Mouse (Mus musculus) hindbrain, embryonic 11.5 days (tissue): ENCODE measurements at regions not wholly inside any gene's neighbourhood (a gene's known extent, or its start where the extent isn't known, plus 50 kb on each side); places are given as distances from the start of the nearest gene placed in this dataset.

Experiments
- ATAC-seq: fragments of 200-750 bp; cut with Nextera tagmentation; 2 replicates; pipeline ENCODE4 v1.8.0; 2017; ENCODE audit warnings: mild to moderate bottlenecking, moderate TSS enrichment, moderate library complexity; ENCODE audit not compliant: low FRiP score
- DNase-seq: peaks from one replicate; pipeline ENCODE4 v3.0.0-alpha.2; 2015; ENCODE audit warnings: low spot score
- H3K27ac ChIP-seq: fragments of 300-500 bp; sonication (generic); 2 replicates; pipeline ENCODE4 v1.5.1; 2014; ENCODE audit warnings: mild to moderate bottlenecking, low read depth, low read length
- H3K27me3 ChIP-seq: fragments of 300-500 bp; sonication (generic); 2 replicates; pipeline ENCODE4 v1.6.1; 2014; ENCODE audit warnings: mild to moderate bottlenecking, low read length, moderate library complexity, mixed read lengths; ENCODE audit not compliant: control insufficient read depth, insufficient read depth
- H3K36me3 ChIP-seq: fragments of 300-500 bp; sonication (generic); 2 replicates; pipeline ENCODE4 v1.6.1; 2014; ENCODE audit warnings: mild to moderate bottlenecking, low read length, moderate library complexity, mixed read lengths; ENCODE audit not compliant: control insufficient read depth, insufficient read depth
- H3K4me1 ChIP-seq: fragments of 300-500 bp; sonication (generic); replicated peaks from 2 replicates; pipeline ENCODE4 v1.6.1; 2014; ENCODE audit warnings: low read length, mixed read lengths; ENCODE audit not compliant: control insufficient read depth, insufficient read depth
- H3K4me2 ChIP-seq: fragments of 300-500 bp; sonication (generic); replicated peaks from 2 replicates; pipeline ENCODE4 v1.6.1; 2014; ENCODE audit warnings: mild to moderate bottlenecking, low read depth, low read length
- H3K4me3 ChIP-seq: fragments of 300-500 bp; sonication (generic); 2 replicates; pipeline ENCODE4 v1.5.1; 2014; ENCODE audit warnings: low read depth, low read length
- H3K9ac ChIP-seq: fragments of 300-500 bp; sonication (generic); 2 replicates; pipeline ENCODE4 v1.6.1; 2014; ENCODE audit warnings: low read depth, low read length
- H3K9me3 ChIP-seq: fragments of 300-500 bp; sonication (generic); 2 replicates; pipeline ENCODE4 v1.6.1; 2016; ENCODE audit warnings: low read length; ENCODE audit not compliant: control insufficient read depth
- WGBS: fragments of 180-500 bp; shearing (Covaris S2); extraction: QIAGEN DNeasy Blood & Tissue Kit; methylation state at CpG from one replicate; pipeline ENCODE4 v1.1.7; 2014; 5-methylcytosine and 5-hydroxymethylcytosine counted together

- H3K9me3 ChIP-seq: no peaks in the 10 kb centered on the region
- H3K36me3 ChIP-seq: no peaks in the 10 kb centered on the region
- no peak overlapping the region for H3K27ac ChIP-seq
- H3K4me3 ChIP-seq: no peak overlapping the region
- WGBS: 81% methylated on average over 3 of the region's 3 CpGs
- no peaks in the 10 kb centered on the region for H3K4me1 ChIP-seq
- no peaks in the 10 kb centered on the region for H3K27me3 ChIP-seq
- DNase-seq: no peak
- H3K4me2 ChIP-seq: no peak overlapping the region
- ATAC-seq: no peak
- no peak overlapping the region for H3K9ac ChIP-seq
Measured at GRCm38 (mm10) chr10:14267641-14268040, 277.8 kb downstream of the Adgrg6 start.

GRCm38 (mm10) chr10:14239670-14240069 is 273.8 kb downstream of the Hivep2 start:
- Histone ChIP-seq H3K4me1 (no peaks in the 10 kb centered on the region), H3K4me3 (no peak overlapping the region), H3K27me3 (no peaks in the 10 kb centered on the region), H3K9me3 (no peaks in the 10 kb centered on the region), H3K4me2 (no peak overlapping the region), H3K9ac (no peak overlapping the region), H3K27ac (no peak overlapping the region), H3K36me3 (no peaks in the 10 kb centered on the region)
- DNase-seq: no peak
- WGBS: 88% methylated on average over 8 of the region's 8 CpGs
- ATAC-seq: no peak

- WGBS: 79% methylated on average over 10 of the region's 10 CpGs
- Histone ChIP-seq H3K27ac (no peak overlapping the region), H3K9ac (no peak overlapping the region), H3K27me3 (no peaks in the 10 kb centered on the region), H3K4me1 (no peaks in the 10 kb centered on the region), H3K36me3 (no peaks in the 10 kb centered on the region), H3K4me2 (no peak overlapping the region), H3K4me3 (no peak overlapping the region), H3K9me3 (no peaks in the 10 kb centered on the region)
- ATAC-seq (no peak), DNase-seq (no peak)
Measured at GRCm38 (mm10) chr10:14234896-14235604, 269.2 kb downstream of the Hivep2 start.

GRCm38 (mm10) chr10:14234005-14234602 is 268.2 kb downstream of the Hivep2 start:
- Histone ChIP-seq H3K4me1 (no peaks in the 10 kb centered on the region), H3K36me3 (no peaks in the 10 kb centered on the region), H3K9ac (no peak overlapping the region), H3K4me3 (no peak overlapping the region), H3K27me3 (no peaks in the 10 kb centered on the region), H3K4me2 (no peak overlapping the region), H3K9me3 (no peaks in the 10 kb centered on the region), H3K27ac (no peak overlapping the region)
- DNase-seq (no peak), ATAC-seq (no peak)
- 71% methylated on average over 5 of the region's 5 CpGs for WGBS

DNA sequence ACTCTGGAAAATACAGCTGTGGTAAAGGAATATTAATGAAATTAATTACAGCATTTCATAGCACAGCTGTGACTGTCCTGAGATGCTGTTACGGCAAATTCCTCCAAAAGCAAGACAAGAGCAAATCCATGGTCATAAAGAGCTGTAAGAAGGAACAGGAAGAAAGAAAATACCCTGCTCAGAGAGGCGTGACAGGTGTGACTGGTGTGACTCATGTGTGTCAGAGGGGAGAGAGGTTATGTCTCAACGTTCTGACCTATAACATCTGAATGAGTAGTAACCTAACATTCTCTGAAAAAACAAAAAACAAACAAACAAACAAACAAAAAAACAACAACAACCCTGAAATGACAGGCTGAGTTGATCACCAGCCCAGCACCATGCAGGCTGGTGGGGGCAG is 267.5 kb downstream of the Hivep2 start:
- H3K27ac ChIP-seq: no peak overlapping the region
- no peak overlapping the region for H3K4me3 ChIP-seq
- ATAC-seq: no peak
- no peak overlapping the region for H3K4me2 ChIP-seq
- DNase-seq: no peak
- H3K27me3 ChIP-seq: no peaks in the 10 kb centered on the region
- no peaks in the 10 kb centered on the region for H3K4me1 ChIP-seq
- WGBS: 70% methylated on average over 3 of the region's 3 CpGs
- H3K36me3 ChIP-seq: no peaks in the 10 kb centered on the region
- H3K9me3 ChIP-seq: no peaks in the 10 kb centered on the region
- H3K9ac ChIP-seq: no peak overlapping the region

DNA sequence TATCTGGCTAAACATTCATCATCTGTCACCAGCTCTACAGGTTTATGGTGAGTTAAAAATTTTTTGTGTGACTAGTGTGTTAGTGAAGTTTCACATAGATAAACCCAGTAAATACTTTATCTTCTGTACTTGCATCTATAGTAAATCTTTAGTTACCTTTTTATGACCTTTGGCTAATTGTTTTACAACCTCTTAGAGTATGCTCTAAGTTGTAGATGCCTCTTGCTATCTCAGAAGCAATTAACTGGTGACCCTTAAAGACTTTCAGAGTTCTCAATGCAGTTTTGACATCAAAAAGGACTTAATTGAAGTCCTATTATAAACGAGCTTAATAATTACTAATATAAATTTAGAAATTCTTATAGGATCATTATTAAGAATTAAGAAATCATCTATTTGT is 265.6 kb downstream of the Hivep2 start:
- no peaks in the 10 kb centered on the region for H3K9me3 ChIP-seq
- no peak overlapping the region for H3K27ac ChIP-seq
- no peaks in the 10 kb centered on the region for H3K27me3 ChIP-seq
- no peak for DNase-seq
- 82% methylated on average over 1 of the region's 1 CpGs for WGBS
- no peak for ATAC-seq
- H3K4me2 ChIP-seq: no peak overlapping the region
- H3K36me3 ChIP-seq: no peaks in the 10 kb centered on the region
- H3K4me3 ChIP-seq: no peak overlapping the region
- H3K4me1 ChIP-seq: no peaks in the 10 kb centered on the region
- H3K9ac ChIP-seq: no peak overlapping the region

DNA sequence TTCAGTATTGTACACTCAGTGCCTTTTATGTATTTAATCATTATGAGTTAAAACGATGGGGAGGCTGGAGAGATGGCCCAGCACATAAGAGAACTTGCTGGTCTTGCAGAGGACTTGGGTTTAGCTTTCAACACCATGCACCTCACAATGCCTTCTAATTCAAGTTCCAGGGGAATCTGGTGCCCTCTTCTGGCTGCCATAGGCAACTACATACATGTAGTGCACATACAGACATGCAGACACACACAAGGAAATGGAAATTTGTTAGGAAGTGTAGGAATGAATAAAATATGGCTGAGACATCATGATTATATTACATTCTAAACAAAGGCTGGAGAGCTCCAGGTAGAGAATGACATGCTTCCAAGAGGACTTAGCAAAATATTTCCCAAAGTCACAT is 251.4 kb downstream of the Hivep2 start:
- Histone ChIP-seq H3K27me3 (no peaks in the 10 kb centered on the region), H3K9ac (no peak overlapping the region), H3K27ac (no peak overlapping the region), H3K36me3 (no peaks in the 10 kb centered on the region), H3K9me3 (0 out of 2 replicates have a peak, but pooled peaks cover 2% of the 10 kb centered on the region), H3K4me1 (no peaks in the 10 kb centered on the region), H3K4me3 (no peak overlapping the region), H3K4me2 (no peak overlapping the region)
- ATAC-seq (no peak), DNase-seq (no peak)
- 94% methylated on average over 1 of the region's 1 CpGs for WGBS

GRCm38 (mm10) chr10:14216191-14216992 is 250.5 kb downstream of the Hivep2 start:
- WGBS: 93% methylated on average over 10 of the region's 10 CpGs
- Histone ChIP-seq H3K4me3 (no peak overlapping the region), H3K9ac (no peak overlapping the region), H3K9me3 (0 out of 2 replicates have a peak, but pooled peaks cover 2% of the 10 kb centered on the region), H3K27me3 (no peaks in the 10 kb centered on the region), H3K36me3 (no peaks in the 10 kb centered on the region), H3K4me2 (no peak overlapping the region), H3K4me1 (no peaks in the 10 kb centered on the region), H3K27ac (no peak overlapping the region)
- ATAC-seq (no peak), DNase-seq (no peak)
